Comparison of ENCODE assay signal across 7 mouse cellular contexts in genomic region chr8:66486084-66486763, GRCm38 (mm10). TPM values are rescaled to one million over a fixed set of nuclear protein-coding genes. Genes with fewer than 3 reads are reported as not detected.
DNase-seq lines count a peak whose midpoint lies in the region; ATAC-seq and TF ChIP-seq lines count a peak whose summit lies in the region.

TSS of gene Tma16 (minus strand) at chr8:66486530.

- intact Hi-C loops in left cerebral cortex, postnatal 4 days (cut with DNase I), result no loop called here

- H3K4me3 ChIP-seq in intestine, postnatal 0 days (ENCODE audit: low read depth, low read length), result peak within 1 kb of the TSS; percentile 97
- peak within 1 kb of the TSS; percentile 91 for H3K4me3 ChIP-seq in midbrain, embryonic 12.5 days
- H3K4me3 ChIP-seq in small intestine, adult 2 months (ENCODE audit: low read depth, low read length), result peak within 1 kb of the TSS; percentile 99

- DNase-seq in adrenal gland, adult 8-10 months, result peak; percentile 56
- DNase-seq in embryo, embryonic 9.5 days (ENCODE audit: extremely low spot score), result peak; percentile 90
- peak; percentile 41 for DNase-seq in gonadal fat pad, adult 2 months (ENCODE audit: low read depth)
- peak; percentile 82 for DNase-seq in left cerebral cortex, postnatal 4 days

- no peaks in the 10 kb centered on the region for H3K9me3 ChIP-seq in intestine, postnatal 0 days (ENCODE audit: control insufficient read depth)
- no peaks in the 10 kb centered on the region for H3K9me3 ChIP-seq in midbrain, embryonic 12.5 days

- ATAC-seq in intestine, postnatal 0 days, result peak; percentile 98
- ATAC-seq in midbrain, embryonic 12.5 days (ENCODE audit: low FRiP score, low read depth), result peak; percentile 97

- TF ChIP-seq CTCF in intestine, postnatal 0 days (IDR thresholded peaks at IDR 0.05; ENCODE audit: low read depth), result no peak
- TF ChIP-seq CTCF in small intestine, adult 2 months (IDR thresholded peaks at IDR 0.05; ENCODE audit: extremely low read depth, insufficient read length, insufficient replicate concordance, low read depth, low read length), result no peak

- under 1% methylated on average over 45 of the region's 45 CpGs for WGBS in intestine, postnatal 0 days
- under 1% methylated on average over 45 of the region's 45 CpGs for WGBS in midbrain, embryonic 12.5 days
- under 1% methylated on average over 45 of the region's 45 CpGs for WGBS in small intestine, adult 2 months

- no peaks in the 10 kb centered on the region for H3K27me3 ChIP-seq in intestine, postnatal 0 days (replicated peaks; ENCODE audit: control insufficient read depth, insufficient read depth, low read length)
- H3K27me3 ChIP-seq in midbrain, embryonic 12.5 days, result no peaks in the 10 kb centered on the region
- no peaks in the 10 kb centered on the region for H3K27me3 ChIP-seq in small intestine, adult 2 months (ENCODE audit: control insufficient read depth, insufficient read depth, low read length)

- no peaks in the 10 kb centered on the region for H3K4me1 ChIP-seq in intestine, postnatal 0 days (replicated peaks; ENCODE audit: control insufficient read depth, insufficient read depth, low read length)
- H3K4me1 ChIP-seq in midbrain, embryonic 12.5 days, result peaks cover 6% of the 10 kb centered on the region; the same call in 1 of the 2 replicates
- H3K4me1 ChIP-seq in small intestine, adult 2 months (ENCODE audit: control insufficient read depth, insufficient read depth, insufficient read length, low read length), result no peaks in the 10 kb centered on the region

- peak within 1 kb of the TSS; percentile 83 for H3K9ac ChIP-seq in intestine, postnatal 0 days (ENCODE audit: low read depth, low read length)
- H3K9ac ChIP-seq in midbrain, embryonic 12.5 days (replicated peaks), result peak within 1 kb of the TSS; percentile 76

- peak; percentile 35; the same call in 1 of the 2 replicates for TF ChIP-seq POLR2A in small intestine, adult 2 months (IDR thresholded peaks at IDR 0.05; ENCODE audit: low read depth, low read length)

- H3K27ac ChIP-seq in intestine, postnatal 0 days (ENCODE audit: low read depth, low read length), result no peak within 1 kb of the TSS
- peak within 1 kb of the TSS; percentile 69 for H3K27ac ChIP-seq in midbrain, embryonic 12.5 days (replicated peaks)
- H3K27ac ChIP-seq in small intestine, adult 2 months (ENCODE audit: insufficient read depth, low read depth, low read length), result no peak within 1 kb of the TSS

- H3K36me3 ChIP-seq in intestine, postnatal 0 days (ENCODE audit: control insufficient read depth, insufficient read depth), result peaks cover 7% of the 10 kb centered on the region
- peaks cover 21% of the 10 kb centered on the region for H3K36me3 ChIP-seq in midbrain, embryonic 12.5 days
- H3K36me3 ChIP-seq in small intestine, adult 2 months (ENCODE audit: control insufficient read depth, insufficient read depth, low read length), result peaks cover 1% of the 10 kb centered on the region; the same call in 1 of the 2 replicates

- H3K4me2 ChIP-seq in intestine, postnatal 0 days (replicated peaks; ENCODE audit: low read depth), result peak within 1 kb of the TSS; percentile 82
- peak within 1 kb of the TSS; percentile 70 for H3K4me2 ChIP-seq in midbrain, embryonic 12.5 days (replicated peaks)

RNA-seq across cellular contexts. Expression of gene Tma16, which starts in this region (rescaled TPM):
- 1 to 10 TPM; 6.0 to 8.4 (median 7.2) TPM for total RNA-seq in adrenal gland, adult 8-10 months (2022)
- 2.2 TPM in 2 replicates for polyA plus RNA-seq in gonadal fat pad, adult 2 months (2012; rRNA removed)
- polyA plus RNA-seq in intestine, postnatal 0 days (2015; fragmentation: Nextera tagmentation; extraction: Ambion mirVana), result 3.6 and 4.2 TPM in 2 replicates
- total RNA-seq in left cerebral cortex, postnatal 4 days (2021), result 10 to 100 TPM; 17.1 to 17.2 TPM
- 14.2 and 15.8 TPM in 2 replicates for polyA plus RNA-seq in midbrain, embryonic 12.5 days (2016; fragmentation: Nextera tagmentation; extraction: Ambion mirVana)
- polyA plus RNA-seq in small intestine, adult 2 months (2012; rRNA removed), result 0.34 and 0.46 TPM in 2 replicates
